Mouse (Mus musculus): ENCODE results near the gene Dnajb1.

GRCm38 (mm10) chr8:83576921-83577320 is 31.1 kb upstream of the Dnajb1 start:
- no peak for TF ChIP-seq CTCF (IDR thresholded peaks at IDR 0.05)
- no peak for TF ChIP-seq EP300 (IDR thresholded peaks at IDR 0.05)

Data from lung, postnatal 0 days (tissue).